Mouse (Mus musculus) adrenal gland, postnatal 25 days (tissue): Measurements from ENCODE around the gene Ndc1. TPM values are rescaled to one million over a fixed set of nuclear protein-coding genes. Genes with fewer than 3 reads are reported as not detected.
"Not testable (repeated sequence)": the region's sequence is repeated elsewhere in the genome, so short reads cannot be mapped to it uniquely, and the experiment has no call there.

Experiments
- DNase-seq: peaks from one replicate; pipeline ENCODE4 v3.0.0; 2021; ENCODE audit warnings: mixed read lengths
- long read RNA-seq: library from polyadenylated mRNA; stranded (forward); transcript quantifications from one replicate; pipeline ENCODE4 v2.0.0, GENCODE M21; 2021
- total RNA-seq: library from RNA; stranded (reverse); gene quantifications from 2 replicates; pipeline ENCODE4 v1.2.3, GENCODE M21; 2021

Gene Ndc1
- 12.3 and 14.2 TPM in 2 replicates for total RNA-seq
- long read RNA-seq, full-length matches to known transcripts, result 2 of 8 reads
- long read RNA-seq, partial matches to known transcripts, result 3 of 8 reads
- long read RNA-seq, other reads (novel, unspliced or antisense), result 3 of 8 reads

GRCm38 (mm10) chr4:107367567-107368314 is at the start of gene Ndc1:
Gene Ndc1, plus strand, starts transcription at chr4:107367784.
- peak; percentile 83 for DNase-seq

GRCm38 (mm10) chr4:107318646-107319045 is 48.9 kb upstream of the Ndc1 start:
- DNase-seq, result no peak

GRCm38 (mm10) chr4:107321041-107321440 is 46.5 kb upstream of the Ndc1 start:
- no peak for DNase-seq

- no peak for DNase-seq
These were observed 44.5 kb upstream of the Ndc1 start for GRCm38 (mm10) chr4:107323113-107323512.

GRCm38 (mm10) chr4:107328530-107328929 is 39.1 kb upstream of the Ndc1 start:
- no peak for DNase-seq

- DNase-seq, result no peak
These were observed 34.1 kb upstream of the Ndc1 start for GRCm38 (mm10) chr4:107333514-107333913.

GRCm38 (mm10) chr4:107336356-107336755 is 31.2 kb upstream of the Ndc1 start:
- DNase-seq, result no peak

GRCm38 (mm10) chr4:107337455-107337854 is 30.1 kb upstream of the Ndc1 start:
- DNase-seq, result no peak

- DNase-seq, result no peak
These were observed 26.2 kb upstream of the Ndc1 start for GRCm38 (mm10) chr4:107341354-107341753.

GRCm38 (mm10) chr4:107344612-107345011 is 23.0 kb upstream of the Ndc1 start:
- DNase-seq, result no peak

- DNase-seq, result no peak
These were observed 20.4 kb upstream of the Ndc1 start for GRCm38 (mm10) chr4:107347221-107347620.

- no peak for DNase-seq
These were observed 18.9 kb upstream of the Ndc1 start for GRCm38 (mm10) chr4:107348529-107349310.

- DNase-seq, result no peak
These were observed 18.1 kb upstream of the Ndc1 start for GRCm38 (mm10) chr4:107349311-107350008.

- DNase-seq, result no peak
These were observed 16.2 kb upstream of the Ndc1 start for GRCm38 (mm10) chr4:107351368-107351767.

GRCm38 (mm10) chr4:107353612-107354011 is 14.0 kb upstream of the Ndc1 start:
- DNase-seq, result no peak

- DNase-seq, result no peak
These were observed 13.5 kb upstream of the Ndc1 start for GRCm38 (mm10) chr4:107354126-107354525.

- peak; percentile 27 for DNase-seq
These were observed 13.0 kb upstream of the Ndc1 start for GRCm38 (mm10) chr4:107354543-107354942.

- not testable (repeated sequence) for DNase-seq
These were observed 10.4 kb upstream of the Ndc1 start for GRCm38 (mm10) chr4:107357172-107357571.

GRCm38 (mm10) chr4:107358460-107358859 is 9.1 kb upstream of the Ndc1 start:
- peak; percentile 27 for DNase-seq

- DNase-seq, result no peak
These were observed 7.0 kb upstream of the Ndc1 start for GRCm38 (mm10) chr4:107360457-107361145.

- no peak for DNase-seq
These were observed 4.8 kb upstream of the Ndc1 start for GRCm38 (mm10) chr4:107362755-107363154.

- no peak for DNase-seq
These were observed 4.0 kb upstream of the Ndc1 start for GRCm38 (mm10) chr4:107363573-107363972.
